Mouse (Mus musculus): ENCODE measurements around the gene Hopx. TPM values are rescaled to one million over a fixed set of nuclear protein-coding genes. Genes with fewer than 3 reads are reported as not detected.

Gene Hopx
- polyA plus RNA-seq, 1 experiment from 2014 or later = 5.6 TPM

DNA sequence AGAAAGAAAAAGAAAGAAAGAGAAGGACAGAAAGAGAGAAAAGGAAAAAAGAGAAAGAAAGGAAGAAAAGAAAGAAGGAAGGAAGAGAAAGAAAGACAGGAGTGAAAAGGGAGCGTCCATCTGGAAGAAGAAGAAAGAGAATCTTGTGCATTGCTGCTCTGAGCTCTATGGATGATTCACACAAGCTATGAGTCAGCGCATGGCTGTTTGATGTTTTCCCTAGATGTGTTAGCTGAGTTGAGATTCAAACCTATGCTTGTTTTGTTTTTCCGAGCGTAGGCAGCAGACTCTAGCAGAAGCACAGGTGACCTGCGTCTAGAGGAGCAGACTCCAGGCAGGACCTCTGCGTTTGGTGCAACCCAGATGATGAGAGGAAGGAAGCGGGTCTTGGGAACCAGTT, 32.2 kb downstream of the Hopx start:
- H3K36me3 ChIP-seq = no peaks in the 10 kb centered on the region
- H3K4me2 ChIP-seq = no peak overlapping the region
- no peaks in the 10 kb centered on the region for H3K27me3 ChIP-seq
- no peaks in the 10 kb centered on the region for H3K4me1 ChIP-seq (replicated peaks)
- 85% methylated on average over 7 of the region's 7 CpGs for WGBS
- no peak overlapping the region for H3K9ac ChIP-seq
- H3K9me3 ChIP-seq = no peaks in the 10 kb centered on the region
- H3K4me3 ChIP-seq = no peak overlapping the region
- H3K27ac ChIP-seq (replicated peaks) = no peak overlapping the region
- no peak for ATAC-seq (ENCODE audit: low FRiP score, low read depth)

DNA sequence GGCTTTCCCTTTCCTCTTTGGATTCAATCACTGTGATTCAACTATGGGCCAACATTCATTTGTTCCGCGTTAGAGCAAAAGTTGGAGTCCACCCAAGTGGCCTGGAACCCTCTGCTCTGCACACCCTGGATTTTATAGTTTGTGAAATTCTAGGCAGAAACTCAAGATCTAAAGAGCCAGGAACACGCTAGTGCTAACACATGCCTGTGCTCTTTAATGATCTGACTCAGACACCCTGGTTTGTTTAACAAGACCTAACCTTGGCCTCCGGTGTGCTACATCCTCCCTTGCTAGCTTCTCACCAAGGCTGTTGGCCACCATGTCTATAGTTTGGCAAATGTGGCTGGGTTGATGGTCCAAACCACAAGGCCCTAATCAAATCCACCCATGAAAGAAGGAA, 34.2 kb downstream of the Hopx start:
- Histone ChIP-seq H3K4me3 (no peak overlapping the region), H3K9me3 (no peaks in the 10 kb centered on the region), H3K36me3 (no peaks in the 10 kb centered on the region), H3K27me3 (no peaks in the 10 kb centered on the region), H3K27ac (replicated peaks) (no peak overlapping the region), H3K4me2 (no peak overlapping the region), H3K9ac (no peak overlapping the region), H3K4me1 (replicated peaks) (no peaks in the 10 kb centered on the region)
- ATAC-seq (ENCODE audit: low FRiP score, low read depth) = no peak
- WGBS = 95% methylated on average over 4 of the region's 4 CpGs

DNA sequence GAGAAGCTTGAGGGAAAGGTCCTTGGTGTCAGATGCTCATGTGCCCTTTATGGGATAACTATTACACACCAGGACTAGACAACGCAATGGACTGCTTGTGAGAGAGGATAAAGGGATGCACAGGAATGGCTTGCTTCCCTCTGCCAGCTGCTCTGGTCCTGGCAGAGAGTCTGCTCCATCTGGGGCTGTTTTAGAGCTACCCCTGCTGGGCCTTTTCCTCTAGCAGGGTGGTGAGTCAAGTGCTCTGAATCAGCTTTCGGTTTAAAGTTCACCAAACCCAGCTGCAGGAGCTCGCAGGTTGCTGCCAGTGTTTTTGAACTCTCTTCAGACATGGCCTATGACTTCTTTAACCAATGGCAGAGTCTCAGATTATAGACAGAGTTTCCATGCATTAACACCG, 39.0 kb downstream of the Hopx start:
- Histone ChIP-seq H3K4me3 (no peak overlapping the region), H3K9me3 (no peaks in the 10 kb centered on the region), H3K27me3 (no peaks in the 10 kb centered on the region), H3K27ac (replicated peaks) (no peak overlapping the region), H3K36me3 (no peaks in the 10 kb centered on the region), H3K9ac (no peak overlapping the region), H3K4me2 (no peak overlapping the region), H3K4me1 (replicated peaks) (no peaks in the 10 kb centered on the region)
- 86% methylated on average over 4 of the region's 4 CpGs for WGBS
- no peak for ATAC-seq (ENCODE audit: low FRiP score, low read depth)

DNA sequence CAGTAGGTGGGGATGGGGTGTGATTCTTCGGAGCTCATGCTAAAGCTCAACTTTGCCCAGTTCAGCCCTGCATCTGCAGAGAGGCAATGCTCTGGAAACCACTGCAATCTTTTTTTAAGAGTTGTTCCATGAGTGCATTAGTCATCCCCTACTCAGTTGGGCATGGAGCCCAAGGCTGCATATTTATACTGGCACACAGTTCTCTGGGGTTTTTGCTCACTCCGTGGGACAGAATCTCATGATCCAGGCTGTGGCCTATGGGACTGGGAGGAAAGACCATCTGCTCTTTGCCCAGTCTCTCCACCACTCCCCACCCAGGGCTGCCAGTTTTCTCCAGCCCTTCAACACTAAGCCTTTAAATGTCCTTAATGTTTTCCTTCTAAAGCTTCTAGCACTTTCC, 40.0 kb downstream of the Hopx start:
- H3K27me3 ChIP-seq = no peaks in the 10 kb centered on the region
- ATAC-seq (ENCODE audit: low FRiP score, low read depth) = no peak
- H3K36me3 ChIP-seq = no peaks in the 10 kb centered on the region
- H3K4me2 ChIP-seq = no peak overlapping the region
- no peaks in the 10 kb centered on the region for H3K4me1 ChIP-seq (replicated peaks)
- no peak overlapping the region for H3K4me3 ChIP-seq
- H3K9ac ChIP-seq = no peak overlapping the region
- no peak overlapping the region for H3K27ac ChIP-seq (replicated peaks)
- H3K9me3 ChIP-seq = no peaks in the 10 kb centered on the region
- WGBS = 59% methylated on average over 2 of the region's 2 CpGs

DNA sequence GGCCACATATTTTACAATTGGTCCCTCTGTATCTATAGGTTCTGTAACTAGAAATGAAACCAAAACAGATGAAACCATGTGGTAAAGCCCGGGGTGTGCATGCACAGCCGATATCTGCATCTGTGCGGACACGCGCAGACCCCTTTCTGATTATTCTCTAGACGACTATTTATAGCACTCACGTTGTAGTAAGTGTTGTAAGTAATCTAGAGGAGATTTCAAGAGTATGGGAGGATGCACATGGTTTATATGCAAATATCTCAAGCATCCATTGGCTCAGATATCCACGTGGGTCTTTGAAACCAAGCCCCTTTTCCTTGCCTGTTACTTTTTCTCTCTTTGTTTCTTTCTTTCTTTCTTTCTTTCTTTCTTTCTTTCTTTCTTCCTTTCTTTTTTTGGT, 41.1 kb downstream of the Hopx start:
- WGBS = 90% methylated on average over 8 of the region's 8 CpGs
- Histone ChIP-seq H3K27ac (replicated peaks) (no peak overlapping the region), H3K27me3 (no peaks in the 10 kb centered on the region), H3K4me3 (no peak overlapping the region), H3K4me2 (no peak overlapping the region), H3K36me3 (no peaks in the 10 kb centered on the region), H3K9ac (no peak overlapping the region), H3K4me1 (replicated peaks) (no peaks in the 10 kb centered on the region), H3K9me3 (no peaks in the 10 kb centered on the region)
- ATAC-seq (ENCODE audit: low FRiP score, low read depth) = no peak

DNA sequence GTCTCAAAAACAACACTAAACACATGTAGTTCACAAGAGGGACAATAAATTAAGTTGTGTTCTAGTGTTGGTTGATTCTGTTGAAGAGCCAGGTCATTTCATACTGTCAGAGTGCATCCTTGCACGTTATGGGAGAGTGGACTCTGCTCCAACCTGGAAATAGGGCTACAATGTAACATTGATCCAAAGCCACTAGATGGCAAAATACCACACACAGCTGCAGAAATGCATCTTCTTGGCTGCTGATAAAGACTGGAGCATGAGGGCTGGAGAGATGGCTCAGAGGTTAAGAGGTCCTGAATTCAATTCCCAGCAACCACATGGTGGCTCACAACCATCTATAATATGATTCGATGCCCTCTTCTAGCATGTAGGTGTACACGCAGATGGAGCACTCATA, 43.3 kb downstream of the Hopx start:
- Histone ChIP-seq H3K9ac (no peak overlapping the region), H3K4me1 (replicated peaks) (no peaks in the 10 kb centered on the region), H3K27me3 (no peaks in the 10 kb centered on the region), H3K4me3 (no peak overlapping the region), H3K27ac (replicated peaks) (no peak overlapping the region), H3K9me3 (no peaks in the 10 kb centered on the region), H3K4me2 (no peak overlapping the region), H3K36me3 (no peaks in the 10 kb centered on the region)
- 79% methylated on average over 3 of the region's 3 CpGs for WGBS
- ATAC-seq (ENCODE audit: low FRiP score, low read depth) = no peak

DNA sequence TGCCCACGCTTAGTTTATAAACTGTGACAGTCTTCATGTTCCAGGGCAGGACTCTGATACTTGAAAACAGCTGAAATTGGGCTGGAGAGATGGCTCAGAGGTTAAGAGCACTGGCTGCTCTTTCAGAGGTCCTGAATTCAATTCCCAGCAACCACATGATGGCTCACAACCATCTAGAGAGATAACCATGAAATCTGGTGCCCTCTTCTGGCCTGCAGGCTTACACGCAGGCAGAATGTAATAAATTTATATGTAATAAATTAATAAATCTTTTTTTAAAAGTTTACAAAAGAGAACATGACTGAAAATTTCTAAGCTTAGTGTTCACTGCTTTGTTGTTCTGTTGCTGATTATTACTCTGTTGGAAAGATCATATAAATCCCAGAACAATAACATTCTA, 43.9 kb downstream of the Hopx start:
- Histone ChIP-seq H3K36me3 (no peaks in the 10 kb centered on the region), H3K9ac (no peak overlapping the region), H3K27me3 (no peaks in the 10 kb centered on the region), H3K4me3 (no peak overlapping the region), H3K4me1 (replicated peaks) (no peaks in the 10 kb centered on the region), H3K9me3 (no peaks in the 10 kb centered on the region), H3K4me2 (no peak overlapping the region), H3K27ac (replicated peaks) (no peak overlapping the region)
- 91% methylated on average over 2 of the region's 2 CpGs for WGBS
- ATAC-seq (ENCODE audit: low FRiP score, low read depth) = no peak

DNA sequence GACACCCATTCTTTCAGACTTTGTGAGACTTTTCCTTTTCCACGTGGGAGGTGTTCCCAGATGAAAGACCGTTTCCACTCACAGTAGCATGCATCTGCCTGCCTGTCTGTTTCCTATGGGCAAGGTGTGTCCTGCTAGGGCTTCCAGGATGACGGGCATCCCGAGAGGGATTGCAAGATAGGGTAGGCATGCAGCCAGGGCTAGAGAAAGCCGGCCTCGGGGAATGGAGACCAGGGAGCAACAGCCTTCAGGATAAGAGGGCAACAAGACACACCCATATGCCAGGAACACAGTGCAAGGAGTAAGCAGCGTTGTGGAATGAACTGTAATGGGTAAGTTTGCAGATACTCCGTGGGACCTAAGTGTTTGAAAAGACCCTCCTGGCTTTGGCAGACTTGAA, 47.6 kb downstream of the Hopx start:
- no peak overlapping the region for H3K9ac ChIP-seq
- no peak for ATAC-seq (ENCODE audit: low FRiP score, low read depth)
- no peaks in the 10 kb centered on the region for H3K9me3 ChIP-seq
- no peaks in the 10 kb centered on the region for H3K27me3 ChIP-seq
- no peak overlapping the region for H3K4me3 ChIP-seq
- 69% methylated on average over 8 of the region's 8 CpGs for WGBS
- H3K27ac ChIP-seq (replicated peaks) = no peak overlapping the region
- no peaks in the 10 kb centered on the region for H3K4me1 ChIP-seq (replicated peaks)
- no peaks in the 10 kb centered on the region for H3K36me3 ChIP-seq
- H3K4me2 ChIP-seq = no peak overlapping the region

DNA sequence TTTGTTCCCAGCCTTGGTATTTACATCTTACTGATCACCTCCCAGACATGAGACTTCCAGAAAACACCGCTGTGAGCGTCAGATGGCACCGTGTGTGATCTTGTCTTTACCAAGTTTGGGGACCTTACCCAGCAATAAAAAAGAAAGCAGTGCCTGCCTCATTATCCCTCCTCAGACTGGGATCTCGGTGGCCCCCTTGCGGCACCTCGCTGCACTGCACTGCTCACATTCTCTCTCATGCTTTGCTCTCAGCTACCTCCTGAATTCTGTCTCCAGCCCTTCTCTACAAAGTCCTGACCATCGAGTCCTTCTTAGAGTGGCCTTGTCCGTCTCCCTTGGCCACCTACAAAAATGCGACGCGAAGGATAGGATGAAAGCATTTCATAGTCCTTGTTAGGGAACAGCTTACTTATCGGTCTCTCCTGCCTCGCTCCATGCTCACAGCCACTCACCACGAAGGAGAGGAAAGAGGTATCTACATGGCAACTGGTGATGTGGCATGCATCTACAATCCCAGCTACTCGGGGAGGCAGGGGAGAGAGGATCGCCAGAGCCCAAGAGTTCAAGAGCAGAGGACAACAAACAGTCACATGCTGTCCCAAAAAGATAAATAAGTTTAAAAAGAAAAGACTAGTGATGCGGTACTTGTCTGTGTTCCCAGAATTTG, 53.4 kb downstream of the Hopx start:
- no peak overlapping the region for H3K4me3 ChIP-seq
- H3K27me3 ChIP-seq = no peaks in the 10 kb centered on the region
- no peaks in the 10 kb centered on the region for H3K9me3 ChIP-seq
- 34% methylated on average over 17 of the region's 17 CpGs for WGBS
- H3K27ac ChIP-seq (replicated peaks) = no peak overlapping the region
- ATAC-seq (ENCODE audit: low FRiP score, low read depth) = no peak
- H3K4me2 ChIP-seq = no peak overlapping the region
- no peaks in the 10 kb centered on the region for H3K36me3 ChIP-seq
- H3K9ac ChIP-seq = no peak overlapping the region
- no peaks in the 10 kb centered on the region for H3K4me1 ChIP-seq (replicated peaks)

DNA sequence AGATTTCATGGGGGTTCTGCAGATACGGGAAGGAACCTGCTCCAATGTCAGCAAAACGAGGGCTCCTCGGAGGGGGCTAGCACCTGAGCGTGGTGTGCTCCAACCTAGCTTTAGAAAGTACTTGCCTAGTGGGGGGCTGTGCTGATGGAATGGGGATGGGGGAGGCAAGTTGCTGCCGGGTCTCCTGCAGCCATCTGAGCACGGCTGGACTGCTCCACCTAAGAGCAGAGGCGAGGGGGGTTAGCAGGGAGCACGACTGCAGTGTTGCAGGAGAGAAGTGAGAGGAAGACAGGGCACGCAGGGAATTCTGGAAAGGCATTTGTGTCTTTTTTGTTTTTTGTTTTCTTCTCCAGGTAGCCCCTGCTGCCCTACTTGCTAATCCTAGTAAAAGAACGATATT, 54.6 kb downstream of the Hopx start:
- Histone ChIP-seq H3K9me3 (no peaks in the 10 kb centered on the region), H3K27me3 (no peaks in the 10 kb centered on the region), H3K9ac (no peak overlapping the region), H3K4me1 (replicated peaks) (no peaks in the 10 kb centered on the region), H3K36me3 (no peaks in the 10 kb centered on the region), H3K27ac (replicated peaks) (no peak overlapping the region), H3K4me3 (no peak overlapping the region), H3K4me2 (no peak overlapping the region)
- WGBS = 41% methylated on average over 10 of the region's 10 CpGs
- ATAC-seq (ENCODE audit: low FRiP score, low read depth) = no peak

DNA sequence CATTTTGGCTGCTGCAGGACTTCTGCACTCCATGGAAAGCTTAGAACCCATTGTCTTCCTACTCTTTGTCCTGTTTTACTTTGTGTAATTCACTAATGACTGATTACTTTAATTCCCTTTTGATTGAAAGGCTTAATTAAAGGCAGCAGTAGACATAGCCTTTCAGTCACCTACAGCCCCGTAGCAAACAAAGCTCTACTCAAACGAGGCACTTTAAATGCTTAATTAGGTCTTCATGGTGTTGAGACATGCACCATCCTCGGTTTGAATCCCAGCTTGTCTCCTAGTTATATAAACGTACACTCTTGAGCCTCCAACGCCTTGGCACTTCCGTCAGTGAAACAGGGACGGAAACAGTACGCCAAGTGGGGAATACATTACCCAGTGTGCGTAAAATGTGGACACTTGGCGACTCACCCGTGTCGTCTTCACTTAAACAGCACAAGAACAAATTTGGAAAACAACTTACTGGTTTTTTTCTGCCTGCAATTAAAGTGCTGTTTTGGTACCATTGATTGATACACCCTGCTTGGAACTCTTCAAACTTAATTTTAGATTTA, 58.0 kb downstream of the Hopx start:
- WGBS = 40% methylated on average over 12 of the region's 12 CpGs

DNA sequence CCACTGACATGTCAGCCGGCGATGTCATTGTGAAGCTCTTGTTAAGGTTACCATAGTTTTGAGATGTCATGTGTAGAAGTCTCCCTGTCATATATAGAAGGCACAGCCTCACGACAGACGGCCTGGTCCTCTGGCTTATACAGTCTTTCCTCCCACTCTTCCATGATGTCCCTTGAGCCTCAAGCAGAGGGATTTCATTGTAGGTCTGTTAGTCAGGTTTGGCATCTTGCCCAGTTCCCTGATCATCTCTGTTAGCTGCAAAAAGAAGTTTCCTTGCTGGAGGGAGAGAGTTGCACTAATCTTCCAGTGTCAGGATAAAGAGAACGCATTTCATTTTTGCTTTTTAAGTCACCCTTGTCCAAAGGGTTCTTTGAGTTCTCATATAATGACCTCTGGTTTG, 62.3 kb downstream of the Hopx start:
- WGBS = 91% methylated on average over 5 of the region's 5 CpGs
- no peak overlapping the region for H3K27ac ChIP-seq (replicated peaks)
- no peaks in the 10 kb centered on the region for H3K9me3 ChIP-seq
- no peak overlapping the region for H3K4me3 ChIP-seq
- H3K36me3 ChIP-seq = no peaks in the 10 kb centered on the region
- H3K4me2 ChIP-seq = no peak overlapping the region
- no peak for ATAC-seq (ENCODE audit: low FRiP score, low read depth)
- no peaks in the 10 kb centered on the region for H3K4me1 ChIP-seq (replicated peaks)
- no peak overlapping the region for H3K9ac ChIP-seq
- no peaks in the 10 kb centered on the region for H3K27me3 ChIP-seq

More for the DNA sequence above, 58.0 kb downstream of the Hopx start:
- no peaks in the 10 kb centered on the region for H3K4me1 ChIP-seq (replicated peaks)
- no peaks in the 10 kb centered on the region for H3K9me3 ChIP-seq
- H3K4me2 ChIP-seq = no peak overlapping the region
- ATAC-seq (ENCODE audit: low FRiP score, low read depth) = no peak
- no peaks in the 10 kb centered on the region for H3K36me3 ChIP-seq
- no peak overlapping the region for H3K9ac ChIP-seq
- H3K4me3 ChIP-seq = no peak overlapping the region
- no peak overlapping the region for H3K27ac ChIP-seq (replicated peaks)
- H3K27me3 ChIP-seq = no peaks in the 10 kb centered on the region

DNA sequence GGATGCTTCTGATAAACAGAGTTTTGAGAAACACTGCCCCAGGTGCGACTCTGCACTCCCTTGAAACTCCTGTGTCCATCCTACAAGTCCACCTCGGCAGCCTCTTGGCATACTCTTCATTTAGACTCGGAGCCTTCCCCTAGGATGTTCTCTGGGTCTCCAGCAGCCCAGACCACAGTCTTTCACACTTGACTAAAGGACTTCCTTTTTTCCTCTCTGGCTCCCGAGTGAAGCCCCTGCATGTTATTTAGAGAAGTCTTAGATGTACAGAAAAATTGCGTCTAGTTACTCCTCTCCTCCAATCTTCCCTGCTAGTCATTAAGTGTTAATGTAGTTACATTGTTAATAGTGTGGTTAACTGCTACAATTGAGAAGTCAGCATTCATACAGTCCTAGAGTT, 70.6 kb downstream of the Hopx start:
- 79% methylated on average over 5 of the region's 5 CpGs for WGBS

More for the DNA sequence above, 70.6 kb downstream of the Hopx start:
- H3K4me3 ChIP-seq = no peak overlapping the region
- H3K9ac ChIP-seq = no peak overlapping the region
- H3K4me2 ChIP-seq = no peak overlapping the region
- H3K36me3 ChIP-seq = no peaks in the 10 kb centered on the region
- H3K4me1 ChIP-seq (replicated peaks) = no peaks in the 10 kb centered on the region
- ATAC-seq (ENCODE audit: low FRiP score, low read depth) = no peak
- no peak overlapping the region for H3K27ac ChIP-seq (replicated peaks)
- no peaks in the 10 kb centered on the region for H3K27me3 ChIP-seq
- no peaks in the 10 kb centered on the region for H3K9me3 ChIP-seq

Data from hindbrain, embryonic 15.5 days (tissue).